Mouse (Mus musculus): Measurements from ENCODE around the gene Eml4.

The Eml4 gene

DNA sequence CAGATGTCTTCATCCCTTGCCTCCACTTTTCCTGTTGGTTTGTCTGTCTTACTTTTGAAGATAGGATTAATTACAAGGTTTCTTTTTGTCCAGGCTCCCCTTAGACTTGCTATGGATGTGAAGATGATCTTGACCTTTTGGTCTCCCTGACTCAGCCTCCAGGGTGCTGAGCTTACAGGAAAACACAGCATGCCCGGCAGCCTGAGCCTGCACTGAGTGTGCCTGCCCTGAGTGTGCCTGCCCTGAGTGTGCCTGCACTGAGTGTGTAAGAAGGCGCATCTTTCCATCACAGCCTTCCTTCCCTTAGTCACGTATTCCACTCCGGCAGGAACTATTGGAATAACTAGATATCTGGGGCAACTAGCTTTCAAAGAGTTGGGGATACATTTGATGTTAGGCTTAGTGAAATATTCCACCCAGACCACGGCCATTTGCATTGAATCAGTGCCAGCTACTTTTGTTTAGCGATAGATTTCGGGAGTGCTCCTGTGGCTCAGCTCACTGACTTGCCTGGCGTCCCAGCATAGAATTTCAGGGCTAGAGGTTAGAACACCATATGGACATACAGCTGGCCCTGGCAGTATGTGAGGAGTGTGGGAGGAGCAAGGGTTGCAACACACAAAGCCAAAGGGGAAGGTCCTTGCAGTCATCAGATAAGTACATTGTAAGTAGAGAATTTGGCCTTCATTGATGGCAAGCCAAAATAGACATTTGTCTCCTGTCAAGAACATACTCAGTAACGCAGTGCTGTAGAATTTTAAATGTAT is 2.5 kb upstream of the Eml4 start:
- no peak for DNase-seq

DNA sequence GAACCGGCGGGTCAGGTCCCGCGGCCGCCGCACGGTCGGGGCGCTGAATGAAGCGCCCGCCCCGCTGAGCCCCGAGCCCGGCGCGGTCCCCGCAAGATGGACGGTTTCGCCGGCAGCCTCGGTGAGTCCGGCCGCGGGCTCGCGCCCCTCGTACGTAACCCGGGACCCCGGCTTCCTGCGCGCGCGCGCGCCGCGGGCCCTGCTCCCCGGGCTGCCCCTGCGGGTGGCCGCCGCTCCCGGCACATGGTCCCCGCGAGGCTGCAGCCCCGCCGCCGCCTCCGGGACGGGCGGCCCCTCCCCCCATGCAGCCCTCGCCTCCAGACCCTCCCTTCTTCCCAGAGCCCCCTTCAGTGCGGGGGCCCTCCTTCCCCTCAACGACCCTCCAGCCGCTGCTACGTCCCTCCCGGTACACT is 394 bp downstream of the Eml4 start:
- DNase-seq = peak; percentile 4

DNA sequence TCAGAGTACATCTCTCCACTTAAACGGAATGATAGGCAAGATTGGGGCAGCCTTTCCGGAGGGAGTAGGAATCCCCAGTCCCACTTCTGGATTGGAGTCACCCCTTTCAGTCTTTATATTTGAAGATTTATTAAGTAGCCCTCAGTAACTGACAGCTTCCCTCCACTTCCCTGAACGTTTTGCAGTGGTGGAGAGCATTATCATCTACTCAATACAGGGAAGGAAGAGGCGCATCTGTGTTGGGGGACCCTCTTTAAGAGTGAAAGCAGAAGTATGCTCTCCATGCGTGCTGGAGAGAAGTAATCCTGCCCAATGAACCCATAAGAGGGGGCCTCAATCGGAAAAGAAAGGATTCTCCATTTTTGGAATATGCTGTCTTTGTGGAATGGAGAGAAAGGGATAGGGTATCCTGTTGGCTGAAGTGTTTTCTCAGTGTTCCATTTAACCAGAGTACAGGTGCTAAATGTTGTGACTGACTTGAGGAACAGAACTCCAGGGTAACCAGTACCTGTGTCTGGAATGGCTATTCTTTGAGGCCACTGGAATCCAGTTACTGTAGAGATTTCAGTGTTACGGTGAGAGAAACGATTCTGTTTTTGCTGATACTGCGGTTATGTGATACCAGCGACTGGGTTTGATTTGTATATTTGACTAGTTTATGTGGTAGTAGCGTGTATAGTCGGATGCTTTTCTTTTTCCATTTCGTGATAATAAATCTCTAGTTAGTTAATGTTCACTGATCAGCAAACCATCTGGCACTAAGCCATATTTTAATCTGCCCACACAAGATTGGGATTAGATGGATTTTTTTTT is 1.1 kb downstream of the Eml4 start:
- DNase-seq = no peak

DNA sequence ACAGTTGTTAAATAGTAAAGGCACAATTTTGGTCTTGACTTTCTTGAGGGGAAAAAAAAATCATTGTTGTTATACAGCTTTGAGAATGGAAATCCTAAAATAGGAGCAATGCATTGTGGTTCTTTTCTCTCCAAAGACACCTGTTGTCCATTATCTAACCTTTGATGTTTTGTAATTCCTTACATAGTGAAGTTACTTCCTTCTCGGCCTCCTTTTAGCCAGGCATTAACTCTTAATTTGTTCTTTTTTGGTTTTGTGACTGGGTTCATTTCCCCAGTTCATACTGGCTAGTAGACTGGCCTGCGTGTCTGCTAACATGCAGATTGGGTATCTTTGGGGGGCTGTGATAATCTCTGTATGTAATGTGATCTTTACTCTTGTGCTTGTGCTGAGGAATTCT is 1.7 kb downstream of the Eml4 start:
- no peak for DNase-seq

DNA sequence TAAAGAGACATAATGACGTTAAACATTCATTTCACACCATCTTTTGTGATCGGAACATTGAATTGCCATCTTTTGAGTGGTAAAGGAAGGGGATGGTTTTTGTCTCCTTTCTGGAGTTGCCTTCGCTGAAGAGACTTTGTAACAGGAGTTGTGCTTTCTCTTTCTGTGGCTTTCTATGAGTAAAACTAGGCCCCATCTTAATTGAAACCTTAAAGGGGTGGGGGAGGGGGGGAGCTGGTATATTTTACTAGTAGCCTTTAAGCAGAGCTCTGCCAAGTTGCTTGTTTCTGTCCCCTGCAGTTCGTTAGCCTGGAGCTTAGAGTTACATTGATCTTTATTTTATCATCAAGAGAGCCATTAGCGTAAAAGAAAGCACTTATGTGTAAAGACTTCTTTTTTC is 2.3 kb downstream of the Eml4 start:
- no peak for DNase-seq

DNA sequence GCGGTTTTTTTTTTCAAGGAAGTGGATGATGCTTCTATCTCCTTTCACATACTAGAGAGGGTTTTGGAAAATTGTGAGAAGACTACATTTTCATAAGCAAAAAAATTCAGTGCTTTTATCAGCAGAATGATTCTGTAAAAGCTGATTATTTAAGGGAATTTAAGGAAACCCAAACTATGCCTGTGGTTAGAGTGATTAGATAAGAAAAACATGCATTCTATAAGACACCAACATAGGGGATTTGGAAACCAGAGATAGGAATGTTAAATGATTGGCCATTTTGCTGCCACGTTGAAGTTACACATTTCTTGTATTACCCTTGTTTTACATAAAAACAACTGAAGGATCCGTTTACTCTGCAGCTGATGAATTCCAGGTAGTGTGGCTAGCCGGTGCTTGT is 2.7 kb downstream of the Eml4 start:
- DNase-seq = no peak

DNA sequence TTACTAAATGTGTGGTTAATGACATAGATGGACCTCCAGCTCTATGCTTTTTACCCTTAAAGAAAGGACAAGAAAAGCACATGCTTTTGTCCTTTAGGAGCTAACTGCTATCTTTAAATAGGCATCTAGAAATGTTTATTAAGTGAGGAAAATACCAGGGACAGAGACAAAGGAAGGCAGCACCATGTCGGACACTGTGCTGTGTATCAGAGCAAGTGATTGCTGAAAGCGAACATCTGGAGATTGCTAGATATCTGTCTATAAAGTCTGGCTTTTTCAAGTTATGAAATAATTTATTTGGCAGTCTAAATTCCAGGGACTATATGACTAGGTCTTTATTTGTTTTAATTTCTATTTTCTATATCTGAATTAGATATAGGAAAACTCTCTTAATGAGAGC is 4.8 kb downstream of the Eml4 start:
- DNase-seq = no peak

DNA sequence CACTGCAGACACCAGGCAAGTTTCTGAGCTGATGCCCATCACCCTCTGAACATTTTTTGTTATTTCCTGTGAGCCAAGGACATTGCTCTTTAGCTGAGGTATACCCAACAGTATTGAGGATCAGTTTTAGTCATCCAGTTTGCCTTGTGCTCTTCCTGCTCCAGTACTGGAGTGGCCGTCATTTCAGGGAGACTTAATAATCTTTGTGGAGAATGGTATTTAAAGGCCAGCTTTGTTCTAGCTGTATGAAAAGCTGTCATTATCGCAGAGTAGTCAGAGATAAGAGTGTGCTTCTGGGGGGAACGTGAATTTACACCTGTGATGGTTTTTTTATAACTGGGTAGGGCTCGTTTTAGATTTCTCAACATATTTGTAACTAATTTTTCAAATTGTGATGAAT is 9.2 kb downstream of the Eml4 start:
- DNase-seq = no peak

DNA sequence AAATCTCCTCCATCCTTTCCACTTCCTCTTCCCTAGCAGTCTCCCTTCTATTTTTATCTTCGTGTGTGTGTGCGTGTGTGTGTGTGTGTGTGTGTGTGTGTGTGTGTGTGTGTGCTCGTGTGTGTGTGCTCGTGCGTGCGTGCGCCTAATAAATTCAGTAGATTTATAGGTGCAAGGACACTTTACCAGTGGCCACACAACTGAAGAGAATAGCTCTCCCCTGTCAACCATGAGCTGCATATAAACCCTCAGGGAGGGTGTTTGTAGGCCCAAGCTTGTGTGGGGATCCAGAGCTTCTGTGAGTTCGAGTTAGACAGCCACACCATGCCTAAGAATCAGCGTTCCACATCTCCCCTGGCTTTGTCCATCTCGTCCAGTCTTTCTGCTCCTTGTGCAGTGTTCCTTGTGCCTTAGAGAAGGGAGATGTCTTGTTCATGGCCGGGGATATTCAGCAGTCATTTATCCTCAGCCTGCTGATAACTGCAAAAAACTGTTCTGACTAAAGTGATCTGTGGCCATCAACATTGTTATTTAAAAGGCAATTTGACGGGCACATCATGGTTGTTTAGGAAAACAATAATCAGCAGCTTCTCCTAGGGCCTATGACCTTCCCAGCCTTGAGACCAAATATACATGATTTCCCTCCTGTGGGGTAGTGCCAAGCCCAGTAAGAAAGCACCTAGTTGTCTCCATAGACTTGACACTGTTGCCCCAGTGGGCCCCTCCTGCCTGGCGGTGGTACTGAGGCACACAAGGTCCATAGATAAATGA is 10.2 kb downstream of the Eml4 start:
- no peak for DNase-seq

DNA sequence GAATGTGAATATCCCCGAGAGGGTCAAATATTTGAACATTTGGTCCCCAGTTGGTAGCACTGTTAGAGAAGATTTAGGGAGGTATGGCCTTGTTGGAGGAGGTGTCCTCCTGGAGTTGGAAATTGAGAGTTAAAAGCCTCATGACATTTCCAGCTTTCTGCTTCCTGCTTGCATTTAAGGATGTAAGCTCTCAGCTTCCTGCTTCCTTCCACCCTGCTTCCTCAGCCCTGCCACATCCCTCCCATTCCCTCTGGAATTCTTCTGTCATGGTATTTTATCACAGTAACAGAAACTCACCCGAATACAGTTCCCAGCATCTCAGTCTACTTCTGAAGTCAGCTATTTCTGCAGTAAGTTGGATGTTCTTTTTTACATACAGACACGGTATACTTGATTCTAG is 12.3 kb downstream of the Eml4 start:
- DNase-seq = no peak

DNA sequence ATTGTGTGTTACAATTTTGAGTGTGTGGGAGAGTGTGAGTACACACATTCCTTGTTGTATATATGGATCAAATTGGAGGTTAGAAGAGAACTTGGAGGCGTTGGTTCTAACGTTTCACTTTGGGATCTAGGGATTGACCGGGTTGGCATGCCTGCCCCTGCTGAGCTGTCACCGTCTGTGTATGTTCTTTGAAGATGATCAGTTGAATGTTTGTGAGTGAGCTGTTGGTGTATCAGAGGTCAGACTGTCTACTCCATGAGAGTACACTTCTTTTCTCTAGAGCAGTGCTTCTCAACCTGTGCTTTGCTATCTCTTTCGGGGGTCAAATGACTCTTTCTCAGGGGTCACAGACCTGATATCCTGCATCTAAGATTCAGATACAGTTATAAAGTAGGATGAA is 13.6 kb downstream of the Eml4 start:
- no peak for DNase-seq

DNA sequence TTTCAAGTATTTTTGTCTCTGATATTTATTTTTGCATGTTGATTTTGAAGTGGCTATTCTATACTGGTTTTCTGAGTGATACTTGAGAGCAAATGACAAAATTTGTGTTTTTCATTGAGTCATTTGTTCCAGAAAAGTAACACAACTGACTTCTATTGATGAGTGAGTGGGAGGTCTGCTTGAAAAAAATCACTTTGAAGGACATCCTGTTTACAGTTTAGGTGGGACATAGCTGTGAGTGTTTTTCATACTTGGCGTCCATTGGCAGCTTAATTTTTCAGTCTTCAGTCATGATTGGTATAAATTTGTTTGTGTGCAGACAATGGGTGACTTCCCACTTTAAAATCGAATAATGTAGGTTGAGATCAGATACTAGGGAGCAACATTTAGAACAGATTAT is 14.4 kb downstream of the Eml4 start:
- no peak for DNase-seq

DNA sequence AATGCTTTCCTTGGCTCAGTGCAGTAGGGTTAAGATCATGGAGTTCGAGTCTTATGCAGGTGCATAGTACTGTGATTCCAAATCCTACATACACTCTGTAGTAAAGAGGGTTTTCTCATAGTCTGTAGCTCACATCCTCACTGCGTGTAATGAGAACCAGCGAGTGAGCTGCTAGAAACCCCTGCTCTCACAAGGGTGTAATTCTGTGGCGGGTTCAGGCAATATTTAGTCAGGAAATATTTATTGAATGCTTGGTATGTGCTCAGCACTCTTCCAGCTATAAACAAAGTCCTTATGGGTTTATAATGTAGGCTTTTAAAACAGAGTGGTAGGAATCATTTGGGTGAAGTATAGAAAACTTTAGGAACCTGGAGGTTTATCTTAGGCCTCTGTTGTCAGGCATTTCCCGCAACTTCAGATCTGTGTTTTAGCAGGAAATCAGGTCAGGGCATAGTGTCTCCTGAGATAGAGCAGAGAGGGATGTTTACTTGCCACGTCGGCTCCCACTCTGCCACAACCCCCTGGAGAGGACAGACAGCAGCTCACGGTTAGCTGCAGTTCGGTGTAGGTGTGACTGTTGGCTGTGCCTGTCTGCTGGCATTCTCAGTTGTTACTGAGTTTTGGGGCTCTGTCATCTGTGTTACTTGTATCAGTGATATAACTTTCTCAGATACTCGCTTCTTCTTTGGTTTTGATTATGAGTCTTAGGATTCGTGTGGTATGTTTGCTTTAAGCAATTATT is 15.1 kb downstream of the Eml4 start:
- no peak for DNase-seq

DNA sequence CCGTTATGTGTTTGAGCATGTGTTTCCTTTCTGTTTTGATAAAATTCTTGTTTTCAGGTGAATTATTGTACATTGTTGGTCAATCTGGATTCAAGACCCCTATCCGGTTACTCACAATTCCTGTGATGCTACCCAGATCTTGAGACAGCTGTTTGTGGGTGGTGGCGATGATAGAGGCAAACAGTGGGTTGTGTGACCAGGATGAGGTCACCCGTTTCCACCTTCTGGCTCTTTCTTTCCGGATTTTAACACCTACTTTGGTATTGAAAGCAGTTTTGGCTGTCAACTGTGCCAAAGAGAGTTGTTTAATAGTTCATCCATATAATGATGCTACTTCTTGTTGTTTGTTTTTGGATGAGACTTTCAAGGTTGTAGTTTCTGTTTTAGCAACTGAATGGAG is 16.7 kb downstream of the Eml4 start:
- no peak for DNase-seq

DNA sequence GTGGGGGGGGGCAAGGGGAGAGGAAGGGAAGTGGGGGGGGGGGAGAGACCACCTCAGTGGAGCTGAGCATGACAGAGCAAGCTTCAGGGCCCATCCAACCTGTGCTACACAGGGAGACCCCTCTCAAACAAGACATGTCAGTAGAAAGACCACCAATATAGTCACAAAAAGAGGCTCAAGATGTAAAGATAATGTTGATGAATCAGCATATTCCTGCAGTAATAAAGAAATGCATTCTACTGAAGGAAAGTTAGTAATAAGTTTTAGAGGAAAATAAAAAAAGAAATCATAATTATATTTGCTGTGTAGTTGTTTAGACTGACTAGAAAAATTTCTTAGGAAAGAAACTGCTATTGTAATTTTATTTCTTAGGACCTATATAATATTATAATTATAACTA is 23.4 kb downstream of the Eml4 start:
- no peak for DNase-seq

DNA sequence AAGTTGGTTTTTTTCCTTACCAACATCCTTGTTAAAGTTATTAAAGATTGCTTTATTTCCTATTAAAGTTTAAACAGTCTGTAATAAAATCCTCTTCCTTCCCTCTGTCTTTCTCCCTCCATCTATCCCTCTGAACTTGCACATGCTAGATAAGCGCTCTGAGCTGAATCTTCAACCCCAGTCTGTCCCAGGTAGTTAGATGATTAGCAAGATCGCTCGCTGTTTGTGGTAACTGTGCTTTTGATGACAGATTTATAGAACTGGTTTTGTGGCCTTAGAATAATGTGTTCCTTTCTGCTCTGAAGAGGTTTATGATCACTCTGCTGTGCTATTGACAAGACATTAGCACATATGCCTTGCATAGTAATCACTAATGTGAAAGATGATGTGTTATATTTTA is 25.1 kb downstream of the Eml4 start:
- no peak for DNase-seq

DNA sequence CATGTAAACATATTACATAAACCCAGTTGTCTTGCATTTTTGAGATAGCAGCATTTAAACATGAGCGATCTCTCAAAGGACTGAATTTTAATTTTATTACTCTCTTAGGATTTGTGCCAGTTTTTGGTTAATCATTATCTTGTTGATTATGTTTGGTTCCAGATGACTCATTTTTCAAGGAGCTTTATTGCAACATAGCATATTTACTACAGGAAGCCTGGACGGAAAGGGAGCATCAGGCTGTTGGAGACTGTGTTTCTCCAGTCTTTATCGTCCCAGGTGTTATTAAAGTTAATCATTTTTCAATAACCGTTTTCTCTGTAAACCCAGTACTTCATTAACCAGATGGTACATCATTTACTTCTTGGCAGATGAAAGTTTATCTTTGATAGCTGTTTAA is 26.1 kb downstream of the Eml4 start:
- no peak for DNase-seq

DNA sequence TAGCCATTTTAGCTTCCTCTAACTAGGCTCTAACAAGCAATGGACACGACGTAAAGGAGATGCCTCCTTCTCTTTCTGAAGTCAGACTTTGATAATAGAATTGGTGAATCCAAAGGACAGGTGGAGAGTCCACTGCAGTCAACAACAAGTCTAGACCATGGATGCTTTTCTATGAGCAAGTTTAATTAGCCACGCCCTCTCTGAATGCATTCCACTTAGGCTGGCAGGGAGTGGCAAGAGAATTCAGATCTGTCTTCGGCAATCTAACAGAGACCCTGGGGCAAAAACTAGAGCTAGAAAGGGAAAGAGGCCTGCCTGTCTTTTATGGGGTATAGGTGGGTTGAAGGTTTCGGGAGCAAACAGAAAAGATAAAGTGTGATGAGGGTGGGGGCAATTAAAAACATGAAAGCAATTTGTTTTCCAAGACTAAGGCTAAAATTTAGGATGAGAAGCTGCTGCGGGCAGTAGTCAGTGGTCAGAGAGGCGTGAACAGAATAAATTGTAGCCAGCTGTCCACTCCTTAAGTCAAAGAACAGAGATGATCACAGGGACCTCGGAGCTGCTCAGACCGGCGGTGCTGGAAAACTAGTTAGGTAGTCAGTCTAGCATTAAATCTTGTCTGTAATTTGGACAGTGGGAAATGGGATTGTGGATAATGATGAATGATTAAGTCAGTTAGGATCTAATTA is 27.2 kb downstream of the Eml4 start:
- no peak for DNase-seq

DNA sequence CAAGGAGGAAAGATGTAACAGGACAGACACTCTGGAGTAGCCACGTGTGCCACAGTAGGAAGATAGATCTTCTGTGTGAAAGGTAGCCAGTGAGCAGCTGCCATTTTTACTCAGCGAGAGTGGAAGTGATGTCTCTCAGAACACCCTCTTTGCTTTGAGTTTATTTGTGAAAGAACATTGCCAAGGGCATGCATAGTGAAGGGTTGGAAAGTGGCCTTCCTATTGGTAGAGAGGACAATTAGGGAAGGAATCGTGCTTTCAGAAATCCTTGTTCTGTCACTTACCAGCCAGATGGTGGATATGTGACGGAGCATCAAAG is 27.7 kb downstream of the Eml4 start:
- no peak for DNase-seq

DNA sequence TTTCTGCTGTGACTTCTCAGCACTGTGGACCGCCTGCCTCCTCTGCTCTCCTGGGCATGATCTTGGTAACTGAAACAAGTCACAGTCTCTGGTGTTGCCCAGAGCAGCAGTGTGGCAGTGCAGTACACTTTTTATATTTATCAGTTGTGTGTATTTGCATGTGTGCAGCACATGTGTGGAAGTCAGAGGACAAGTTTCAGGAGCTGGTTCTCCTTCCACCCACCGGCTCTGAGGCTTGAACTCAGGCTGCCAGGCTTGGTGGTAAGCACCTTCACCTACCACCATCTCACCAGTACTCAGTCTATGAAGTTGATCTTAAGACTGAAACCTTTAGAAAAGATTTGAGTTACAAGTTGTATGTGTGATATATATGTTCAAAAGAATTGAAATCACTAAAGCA is 28.6 kb downstream of the Eml4 start:
- no peak for DNase-seq

DNA sequence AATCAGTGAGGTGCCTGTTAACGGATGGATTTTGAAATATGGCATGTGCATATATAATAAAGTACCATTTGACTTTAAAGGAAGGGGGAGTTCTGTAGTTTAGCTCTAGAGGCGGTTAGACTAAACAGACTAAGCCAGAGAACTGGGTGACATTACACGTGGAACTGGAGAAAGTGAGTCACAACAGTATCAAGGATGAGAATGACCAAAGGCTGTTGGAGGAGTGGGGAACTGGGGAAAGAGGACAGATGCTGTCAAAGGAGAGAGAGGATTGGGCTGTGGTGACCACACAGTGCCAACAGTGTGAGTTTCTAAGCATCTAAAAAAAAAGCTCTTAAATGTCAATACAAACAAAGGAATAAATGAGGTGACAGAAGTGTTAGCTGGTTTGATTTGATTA is 29.1 kb downstream of the Eml4 start:
- DNase-seq = no peak

DNA sequence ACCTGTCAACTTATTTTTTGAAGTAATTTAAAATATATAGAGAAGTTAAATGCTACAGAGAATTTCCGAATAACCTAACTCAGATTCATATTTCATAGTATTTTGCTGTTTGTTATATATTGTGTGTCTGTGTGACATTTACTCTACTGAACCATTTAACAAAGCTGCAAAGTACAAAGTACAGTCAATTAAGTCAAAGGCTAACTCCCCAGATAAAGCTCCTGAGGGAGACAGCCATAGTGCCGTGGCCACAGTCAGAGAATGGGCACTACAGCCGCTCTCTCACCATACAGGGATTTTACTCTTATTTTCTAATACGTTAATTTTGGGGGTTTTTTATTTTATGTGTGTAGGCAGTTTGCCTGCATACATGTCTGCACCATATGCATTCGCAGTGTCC is 32.0 kb downstream of the Eml4 start:
- no peak for DNase-seq

DNA sequence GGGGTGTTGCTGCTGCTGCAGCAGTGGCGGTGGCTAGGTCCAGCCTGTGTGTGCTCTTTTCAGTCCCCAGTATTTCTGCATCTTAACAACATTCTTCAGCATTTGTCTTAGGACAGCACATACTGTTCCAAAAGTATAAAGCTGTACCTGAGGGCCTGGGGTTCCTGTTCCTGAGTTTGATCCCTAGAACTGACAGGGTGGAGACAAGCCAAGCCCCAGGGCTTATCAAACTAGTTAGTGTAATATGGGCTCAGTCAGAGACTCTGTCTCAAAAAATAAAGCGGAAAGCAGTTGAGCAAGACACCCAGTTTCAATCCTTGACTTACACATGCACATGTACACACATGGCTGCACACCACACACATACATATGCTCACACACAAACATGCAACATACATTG is 34.2 kb downstream of the Eml4 start:
- no peak for DNase-seq
